Mouse (Mus musculus) ES-CJ7 (cell line): Measurements from ENCODE around the gene Slco3a1.
A peak's percentile ranks its signal among the peaks of the same experiment; 100 is the strongest.

ENCODE experiments used
- DNase-seq: peaks from one replicate; pipeline ENCODE4 v3.0.0; 2011; ENCODE audit warnings: low read depth, low spot score

Slco3a1 gene

GRCm38 (mm10) chr7:74353707-74354468 is 200.7 kb downstream of the Slco3a1 start:
- DNase-seq, result no peak

- no peak for DNase-seq
Observed at GRCm38 (mm10) chr7:74353240-74353639, 201.3 kb downstream of the Slco3a1 start.

- no peak for DNase-seq
Observed at GRCm38 (mm10) chr7:74348318-74348890, 206.2 kb downstream of the Slco3a1 start.

- no peak for DNase-seq
Observed at GRCm38 (mm10) chr7:74347026-74347425, 207.6 kb downstream of the Slco3a1 start.

DNA sequence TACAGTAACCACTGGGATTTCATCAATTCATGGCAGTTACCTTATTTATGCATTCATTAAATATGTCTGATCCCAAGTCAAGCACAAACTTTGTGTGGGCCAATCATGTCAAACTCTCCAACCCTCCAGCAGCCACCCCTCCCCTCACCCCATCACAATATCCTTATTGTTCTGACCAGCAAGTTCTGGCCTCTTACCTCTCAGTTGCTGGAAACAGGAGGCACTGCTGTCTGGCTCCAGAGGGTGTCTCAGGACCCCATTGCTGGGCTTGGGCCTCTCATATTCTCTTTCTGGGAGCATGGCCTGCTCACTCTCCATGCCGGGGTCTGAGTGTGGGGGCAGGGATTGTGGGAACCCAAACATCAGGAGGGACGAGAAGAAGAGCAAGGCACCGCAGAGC is 208.1 kb downstream of the Slco3a1 start:
- no peak for DNase-seq

DNA sequence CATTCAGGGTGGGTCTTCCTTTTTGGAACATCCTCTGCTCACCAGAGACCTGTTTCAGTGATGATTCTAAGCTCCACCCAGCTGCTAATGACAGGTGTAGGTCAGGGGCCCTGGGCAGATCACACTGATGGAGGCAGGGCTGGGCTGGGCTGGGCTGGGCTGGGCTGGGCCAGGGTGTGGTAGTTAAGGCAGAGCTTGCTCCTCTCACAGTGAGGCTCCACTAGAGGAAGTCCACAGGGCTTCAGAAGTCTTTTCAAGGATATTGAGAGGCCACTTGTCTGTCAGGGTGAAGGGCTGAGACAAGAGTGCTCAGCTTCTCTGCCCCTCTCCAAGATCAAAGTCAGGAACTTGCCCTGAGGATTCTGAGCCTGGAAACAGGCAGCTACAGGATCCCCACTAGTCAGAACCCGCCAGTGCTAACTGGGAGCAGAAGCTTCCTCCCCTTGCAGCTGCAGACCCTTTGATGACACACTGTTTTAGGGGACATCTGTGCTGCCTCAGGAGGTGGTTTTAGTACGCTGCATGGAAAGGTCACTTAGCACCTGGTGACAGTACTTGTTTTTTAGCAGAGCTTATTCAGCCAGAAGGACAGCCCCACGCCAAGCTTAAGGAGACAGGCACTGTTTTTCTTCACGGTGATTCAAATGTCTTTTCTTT is 213.3 kb downstream of the Slco3a1 start:
- no peak for DNase-seq

GRCm38 (mm10) chr7:74340419-74340954 is 214.1 kb downstream of the Slco3a1 start:
- DNase-seq, result no peak

DNA sequence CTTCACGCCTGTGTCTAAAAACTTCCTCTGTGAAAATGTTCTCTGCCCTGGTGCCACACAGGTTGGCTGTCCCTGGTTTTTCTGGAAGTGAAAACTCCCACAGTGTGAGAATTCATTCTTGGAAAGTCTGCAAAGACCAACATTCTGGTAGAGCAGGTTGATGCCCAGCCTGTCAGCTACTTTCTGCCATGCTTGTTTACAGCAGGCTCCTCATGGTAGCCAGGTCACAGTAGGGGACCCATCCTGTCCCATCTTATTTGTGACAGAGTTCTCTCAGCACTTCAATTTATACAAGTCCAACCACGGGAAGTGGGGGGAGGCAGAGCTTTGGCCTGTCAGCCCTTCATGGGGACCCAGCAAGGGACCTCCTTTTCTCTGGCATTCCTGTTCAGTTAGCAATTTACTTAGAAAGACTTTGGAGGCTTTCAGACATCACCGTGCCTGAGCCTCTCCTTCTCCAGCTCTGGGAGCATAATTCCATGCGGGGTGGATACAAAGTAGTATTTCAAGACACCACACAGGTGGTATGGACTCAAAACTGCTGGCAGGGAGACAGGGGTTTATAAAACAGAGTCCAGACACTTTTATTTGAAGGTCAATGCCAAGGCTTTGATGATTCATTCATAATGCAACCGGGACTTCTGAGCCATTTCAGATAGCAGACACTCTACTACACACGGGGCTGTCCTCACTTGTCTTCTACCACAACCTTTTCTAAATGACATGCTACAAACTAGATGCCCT is 216.7 kb downstream of the Slco3a1 start:
- DNase-seq, result no peak

- no peak for DNase-seq
Observed at GRCm38 (mm10) chr7:74332323-74332722, 222.3 kb downstream of the Slco3a1 start.

- DNase-seq, result no peak
Observed at GRCm38 (mm10) chr7:74330858-74331726, 223.5 kb downstream of the Slco3a1 start.

DNA sequence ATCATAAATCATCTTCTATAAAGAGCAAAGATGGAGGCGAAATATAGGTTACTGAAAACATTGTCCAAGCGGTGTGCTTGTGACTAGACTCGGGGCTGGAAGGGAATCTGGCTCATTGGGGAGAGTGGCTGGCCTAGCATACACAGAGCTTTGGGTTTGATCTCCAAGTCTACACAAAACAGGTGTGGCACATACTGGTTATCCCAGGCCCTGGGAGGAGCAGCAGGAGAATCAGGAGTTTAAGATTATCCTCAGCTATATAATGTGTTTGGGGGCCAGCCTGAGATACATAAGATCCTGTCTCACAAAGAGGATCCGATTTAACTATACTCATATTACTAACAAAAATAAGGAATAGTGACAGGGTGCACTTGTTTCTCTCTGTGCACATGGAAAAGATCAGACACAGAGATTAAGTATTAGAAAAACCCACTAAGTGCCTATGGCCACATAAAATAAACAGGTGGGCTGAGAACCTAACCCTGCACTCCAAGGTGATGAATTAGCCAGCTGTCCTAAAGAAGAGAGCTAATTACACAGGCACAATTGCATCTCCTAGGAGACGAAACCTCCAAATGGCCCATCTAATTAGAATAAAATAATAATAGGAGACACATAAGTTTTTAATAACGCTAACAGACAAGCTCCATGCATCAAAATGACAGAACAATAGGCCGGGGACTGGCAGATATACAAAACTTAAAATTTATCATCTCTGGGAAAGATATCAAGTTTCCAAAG is 224.3 kb downstream of the Slco3a1 start:
- no peak for DNase-seq

GRCm38 (mm10) chr7:74329004-74329403 is 225.6 kb downstream of the Slco3a1 start:
- no peak for DNase-seq

DNA sequence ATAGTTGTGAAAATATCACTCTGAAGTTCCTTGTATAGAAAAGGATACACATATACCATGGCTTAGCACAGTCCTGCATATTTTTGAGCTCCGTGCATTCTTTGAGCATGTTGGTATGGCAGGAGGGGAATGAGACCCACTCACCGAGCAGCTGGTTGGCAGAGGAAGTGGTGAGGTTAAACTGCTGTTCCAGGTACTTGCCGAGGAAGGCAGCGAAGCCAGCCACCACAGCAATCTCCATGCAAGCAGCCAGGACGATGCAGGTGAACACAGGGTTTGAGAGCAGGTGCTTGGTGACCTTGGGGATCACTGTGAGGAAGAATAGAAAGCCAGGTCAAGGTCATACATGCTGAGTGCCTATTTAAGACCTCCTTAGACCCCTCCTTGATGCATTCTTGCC is 226.9 kb downstream of the Slco3a1 start:
- DNase-seq, result peak; percentile 10

- no peak for DNase-seq
Observed at GRCm38 (mm10) chr7:74325052-74325451, 229.5 kb downstream of the Slco3a1 start.

DNA sequence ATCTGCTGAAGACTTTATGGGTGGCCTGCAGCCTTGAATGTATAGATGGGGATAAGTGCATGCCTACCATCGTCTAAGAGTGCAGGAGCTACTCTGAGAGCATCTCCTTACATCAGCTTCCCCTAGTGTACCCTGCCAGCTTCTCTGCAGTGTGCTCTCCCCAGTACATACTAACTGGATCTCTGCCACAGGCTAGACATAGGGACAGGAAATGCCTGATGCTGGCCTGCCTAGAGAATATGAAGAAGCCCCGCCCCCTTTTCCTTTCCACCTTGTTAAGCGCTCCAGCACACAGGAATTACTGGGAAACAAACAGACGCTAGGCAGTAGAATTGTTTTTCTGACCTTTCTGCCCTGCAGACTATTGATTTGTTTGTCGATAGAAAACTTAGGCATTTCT is 230.9 kb downstream of the Slco3a1 start:
- DNase-seq, result no peak

DNA sequence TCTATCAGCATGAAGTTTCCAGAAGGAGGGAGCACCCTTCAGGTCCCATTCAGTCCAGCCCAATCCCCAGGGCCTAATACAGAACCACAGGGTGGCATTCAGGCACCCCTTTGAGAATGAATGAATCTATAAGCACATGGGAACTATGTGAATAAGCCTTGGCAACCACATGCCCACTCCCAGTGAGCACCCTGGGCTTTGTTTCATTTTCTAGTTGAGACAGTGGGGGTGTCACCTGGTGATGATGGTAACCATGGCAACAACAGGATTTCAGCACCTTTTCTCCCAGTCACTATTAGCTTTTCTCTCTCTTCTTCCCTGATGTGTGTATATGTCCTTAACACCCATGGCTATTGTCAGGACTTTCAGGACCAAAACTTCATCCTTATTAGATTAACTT is 231.4 kb downstream of the Slco3a1 start:
- DNase-seq, result no peak

DNA sequence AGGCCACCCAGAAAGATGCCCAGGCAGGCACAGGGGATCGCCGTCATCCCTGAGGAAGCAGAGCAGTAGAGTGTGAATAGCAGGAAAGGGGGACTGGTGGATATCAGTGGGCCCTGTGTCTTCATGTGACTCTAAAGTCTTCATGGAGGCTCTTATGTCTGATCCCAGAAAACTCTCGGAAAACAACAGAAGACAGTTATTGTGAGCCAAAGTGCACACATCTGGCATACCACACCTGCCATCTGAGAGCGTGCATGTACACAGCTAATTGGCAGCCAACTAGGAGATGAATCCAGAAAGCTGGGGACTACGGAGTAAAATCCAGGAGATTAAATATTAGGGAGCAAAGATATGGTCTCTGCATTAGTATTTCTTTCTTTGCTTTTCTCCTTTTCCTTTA is 233.9 kb downstream of the Slco3a1 start:
- no peak for DNase-seq

- DNase-seq, result no peak
Observed at GRCm38 (mm10) chr7:74315836-74316435, 238.6 kb downstream of the Slco3a1 start.

DNA sequence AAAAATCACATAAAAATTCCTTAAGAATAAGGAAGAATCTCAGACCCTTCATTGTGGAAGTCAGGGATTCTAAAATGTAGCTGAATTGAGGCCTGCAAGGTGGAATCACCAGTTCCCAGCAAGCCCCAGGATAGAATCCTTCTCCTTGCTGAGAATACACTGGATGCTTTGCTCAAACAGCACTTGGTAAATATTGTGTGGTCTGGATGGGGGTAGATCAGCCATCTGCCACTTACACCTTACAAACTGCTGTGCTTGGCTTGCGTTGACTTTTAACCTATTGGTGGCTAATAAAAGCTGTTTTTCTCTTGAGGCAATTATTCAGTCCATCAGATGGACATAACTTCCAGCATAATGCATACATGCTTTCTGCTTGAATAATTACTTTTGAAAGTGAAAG is 240.3 kb downstream of the Slco3a1 start:
- DNase-seq, result no peak
